Mouse (Mus musculus) kidney, adult 18-20 months (tissue): ENCODE measurements around the gene Gm10153.

Experiments
- DNase-seq: peaks from one replicate; pipeline ENCODE4 v3.0.0; 2021

The Gm10153 gene

GRCm38 (mm10) chr7:142140696-142141095 is 49.5 kb downstream of the Gm10153 start:
- no peak for DNase-seq
